Mouse (Mus musculus) liver, embryonic 14.5 days (tissue): ENCODE results near the gene Anxa4.
A peak's percentile ranks its signal among the peaks of the same experiment; 100 is the strongest.

Experiments
- CTCF ChIP-seq: IDR thresholded peaks from 2 replicates; pipeline ENCODE4 v1.5.1; 2016; ENCODE audit warnings: antibody characterized with exemption, low read depth, control low read depth
- EP300 ChIP-seq: IDR thresholded peaks from 2 replicates; pipeline ENCODE4 v1.6.1; 2016; ENCODE audit warnings: antibody characterized with exemption, low read depth

- TF ChIP-seq EP300 (no peak), CTCF (peak; percentile 93)
These were observed 98.9 kb downstream of the Anxa4 start for GRCm38 (mm10) chr6:86694465-86694864.
